Mouse (Mus musculus) C2C12 (cell line): ENCODE data around the gene Gm20388. TPM values are rescaled to one million over a fixed set of nuclear protein-coding genes. Genes with fewer than 3 reads are reported as not detected.

ENCODE experiments used
- H3K27me3 ChIP-seq: one replicate; pipeline ENCODE4 v1.6.1; 2011; ENCODE audit not compliant: control insufficient read depth, insufficient read depth, insufficient read length
- H3K36me3 ChIP-seq: one replicate; pipeline ENCODE4 v1.6.1; 2011; ENCODE audit not compliant: control insufficient read depth, insufficient read depth
- H3K4me3 ChIP-seq: one replicate; pipeline ENCODE4 v1.5.1; 2011; ENCODE audit warnings: mild to moderate bottlenecking, control low read depth; ENCODE audit not compliant: poor library complexity, insufficient read depth, severe bottlenecking
- H3K79me2 ChIP-seq: one replicate; pipeline ENCODE4 v1.6.1; 2011; ENCODE audit not compliant: control insufficient read depth, insufficient read depth
- H3K79me3 ChIP-seq: one replicate; pipeline ENCODE4 v1.6.1; 2011; ENCODE audit warnings: low read depth, control low read depth
- H3ac ChIP-seq: one replicate; pipeline ENCODE3; 2011; ENCODE audit warnings: low read depth; ENCODE audit not compliant: control insufficient read depth, insufficient read length
- CEBPB ChIP-seq: IDR thresholded peaks from one replicate; pipeline ENCODE4 v1.6.1; 2011; ENCODE audit warnings: low read depth, mild to moderate bottlenecking, control low read depth, moderate library complexity
- CTCF ChIP-seq: IDR thresholded peaks from one replicate; pipeline ENCODE4 v1.5.1; 2011; ENCODE audit not compliant: control insufficient read depth, insufficient read depth, insufficient read length
- FOSL1 ChIP-seq: IDR thresholded peaks from one replicate; pipeline ENCODE4 v1.8.0; 2011; ENCODE audit warnings: mild to moderate bottlenecking, low read length; ENCODE audit not compliant: poor library complexity, insufficient read depth, severe bottlenecking
- MAX ChIP-seq: IDR thresholded peaks from one replicate; pipeline ENCODE4 v1.6.1; 2011; ENCODE audit warnings: mild to moderate bottlenecking, control low read depth
- MYOD1 ChIP-seq: IDR thresholded peaks from one replicate; pipeline ENCODE4 v1.6.1; 2011; ENCODE audit warnings: low read depth; ENCODE audit not compliant: control insufficient read depth, insufficient read length
- MYOG ChIP-seq: IDR thresholded peaks from one replicate; pipeline ENCODE4 v1.6.1; 2011; ENCODE audit not compliant: control insufficient read depth, insufficient read length; ENCODE audit errors: extremely low read depth
- USF1 ChIP-seq: IDR thresholded peaks from one replicate; pipeline ENCODE4 v1.6.1; 2011; ENCODE audit warnings: low read depth, mild to moderate bottlenecking, control low read depth, moderate library complexity
- polyA plus RNA-seq: library from polyadenylated mRNA; unstranded; fragments of >200 nt; fragmentation: generic; extraction: Trizol; gene quantifications from one replicate; pipeline ENCODE4 v1.2.1, GENCODE M21; 2012; ENCODE audit warnings: missing spikeins

The Gm20388 gene
- polyA plus RNA-seq, 1 experiment, result 15.0 TPM

GRCm38 (mm10) chr8:121511751-121512150 lies 1601.1 kb downstream of the Gm20388 start:
- H3K79me2 ChIP-seq, result no peaks in the 10 kb centered on the region
- H3K79me3 ChIP-seq, result no peaks in the 10 kb centered on the region
- TF ChIP-seq USF1, result no peak
- no peak for TF ChIP-seq CEBPB
- TF ChIP-seq MYOD1, result no peak
- TF ChIP-seq FOSL1, result no peak
- no peak for TF ChIP-seq MYOG
- no peak for TF ChIP-seq MAX
- TF ChIP-seq CTCF, result no peak
- H3K36me3 ChIP-seq, result no peaks in the 10 kb centered on the region
- H3K4me3 ChIP-seq, result no peak overlapping the region
- no peak overlapping the region for H3ac ChIP-seq
- H3K27me3 ChIP-seq, result peaks cover 57% of the 10 kb centered on the region

DNA sequence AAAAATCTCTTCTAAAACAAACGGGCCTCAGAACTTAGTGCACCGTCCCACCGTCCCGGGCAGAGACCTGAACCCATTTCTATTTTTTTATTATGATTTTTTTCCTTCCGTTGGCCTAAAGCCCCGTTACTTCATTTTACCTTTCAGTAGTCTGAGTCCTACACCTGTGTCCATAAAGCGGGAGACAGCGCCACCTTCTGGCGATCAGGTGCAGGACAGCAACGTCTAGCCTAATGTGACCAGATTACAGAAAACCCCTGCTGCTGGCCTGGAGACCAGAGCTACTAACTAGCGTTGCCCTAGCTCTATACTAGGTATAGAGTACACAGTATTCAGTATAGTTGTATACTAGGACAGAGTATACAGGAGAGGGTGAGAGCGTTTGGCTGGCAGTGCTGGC lies 1602.8 kb downstream of the Gm20388 start:
- Histone ChIP-seq H3K4me3 (no peak overlapping the region), H3K36me3 (no peaks in the 10 kb centered on the region), H3ac (no peak overlapping the region), H3K79me2 (no peaks in the 10 kb centered on the region), H3K27me3 (peaks cover 43% of the 10 kb centered on the region), H3K79me3 (no peaks in the 10 kb centered on the region)
- TF ChIP-seq MYOG, result no peak
- TF ChIP-seq USF1, result no peak
- no peak for TF ChIP-seq MYOD1
- peak; percentile 84 for TF ChIP-seq CTCF

DNA sequence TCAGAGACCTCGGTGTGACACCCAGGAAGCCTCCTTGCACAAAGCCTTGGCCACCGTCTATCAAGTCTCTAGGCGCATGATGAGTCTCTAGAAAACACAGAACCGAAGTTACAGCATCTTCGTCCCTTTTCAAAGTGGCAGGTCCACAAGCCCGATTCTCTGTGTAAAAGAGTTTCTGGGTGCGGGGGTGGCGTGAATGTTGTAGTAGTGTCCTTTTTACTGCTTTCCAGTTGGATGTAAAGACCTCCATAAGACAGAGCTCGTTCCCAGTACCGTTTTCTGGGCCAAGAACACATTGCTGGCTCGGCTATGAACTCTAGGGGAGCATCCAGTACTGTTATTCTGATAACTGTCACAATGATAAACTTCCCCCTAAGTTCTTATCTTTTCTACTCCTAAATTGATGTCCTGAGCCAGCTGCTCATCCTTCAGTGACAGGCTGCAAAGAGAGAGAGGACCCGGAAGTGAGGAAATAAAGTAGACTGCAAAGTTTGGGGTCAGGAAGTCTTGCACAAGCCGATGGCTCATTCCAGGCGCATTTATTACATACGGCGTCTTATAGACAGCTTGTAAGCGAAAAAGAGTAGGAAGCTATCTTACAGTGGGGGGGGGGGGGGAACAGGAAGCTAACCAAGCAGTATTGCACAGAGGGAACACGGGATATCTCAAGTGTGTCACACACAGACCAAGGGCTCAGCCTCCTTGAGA lies 1614.6 kb downstream of the Gm20388 start:
- Histone ChIP-seq H3K79me2 (no peaks in the 10 kb centered on the region), H3K79me3 (no peaks in the 10 kb centered on the region), H3ac (no peak overlapping the region), H3K4me3 (no peak overlapping the region), H3K27me3 (peaks cover 46% of the 10 kb centered on the region), H3K36me3 (no peaks in the 10 kb centered on the region)
- TF ChIP-seq USF1 (no peak), FOSL1 (no peak), MYOG (no peak), CEBPB (no peak), MYOD1 (no peak), MAX (no peak)

- no peak overlapping the region for H3ac ChIP-seq
- H3K79me3 ChIP-seq, result no peaks in the 10 kb centered on the region
- no peak overlapping the region for H3K4me3 ChIP-seq
- peaks cover 56% of the 10 kb centered on the region for H3K27me3 ChIP-seq
- no peaks in the 10 kb centered on the region for H3K79me2 ChIP-seq
- H3K36me3 ChIP-seq, result no peaks in the 10 kb centered on the region
- no peak for TF ChIP-seq USF1
- TF ChIP-seq CTCF, result no peak
- TF ChIP-seq CEBPB, result no peak
- no peak for TF ChIP-seq MYOG
- no peak for TF ChIP-seq MAX
- no peak for TF ChIP-seq FOSL1
- no peak for TF ChIP-seq MYOD1
Observed at GRCm38 (mm10) chr8:121526811-121527550, 1616.3 kb downstream of the Gm20388 start.

DNA sequence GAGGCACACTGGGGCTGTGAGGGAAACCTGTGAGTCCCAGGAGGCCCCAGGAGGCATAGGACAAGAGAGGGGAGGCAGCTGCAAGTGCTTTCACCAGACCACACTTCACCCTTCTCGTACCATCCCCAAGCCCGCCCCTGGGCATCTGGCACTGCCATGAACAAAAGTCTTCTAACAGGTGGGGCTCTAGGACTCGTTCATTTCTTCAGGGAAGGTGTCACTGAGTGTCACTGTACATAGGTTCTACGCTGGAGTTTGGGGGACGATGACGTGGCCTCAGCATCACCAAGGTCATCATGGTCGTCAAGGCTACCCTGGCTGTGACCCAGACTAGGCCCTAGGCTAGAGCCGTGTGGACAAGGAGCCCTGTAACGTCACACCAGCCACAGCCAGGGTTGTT lies 1617.1 kb downstream of the Gm20388 start:
- Histone ChIP-seq H3K4me3 (no peak overlapping the region), H3K79me3 (no peaks in the 10 kb centered on the region), H3ac (no peak overlapping the region), H3K27me3 (peaks cover 56% of the 10 kb centered on the region), H3K79me2 (no peaks in the 10 kb centered on the region), H3K36me3 (no peaks in the 10 kb centered on the region)
- TF ChIP-seq FOSL1 (no peak), MAX (no peak), MYOD1 (no peak), CEBPB (no peak), MYOG (no peak), CTCF (no peak), USF1 (no peak)
